In the genomic region with DNA sequence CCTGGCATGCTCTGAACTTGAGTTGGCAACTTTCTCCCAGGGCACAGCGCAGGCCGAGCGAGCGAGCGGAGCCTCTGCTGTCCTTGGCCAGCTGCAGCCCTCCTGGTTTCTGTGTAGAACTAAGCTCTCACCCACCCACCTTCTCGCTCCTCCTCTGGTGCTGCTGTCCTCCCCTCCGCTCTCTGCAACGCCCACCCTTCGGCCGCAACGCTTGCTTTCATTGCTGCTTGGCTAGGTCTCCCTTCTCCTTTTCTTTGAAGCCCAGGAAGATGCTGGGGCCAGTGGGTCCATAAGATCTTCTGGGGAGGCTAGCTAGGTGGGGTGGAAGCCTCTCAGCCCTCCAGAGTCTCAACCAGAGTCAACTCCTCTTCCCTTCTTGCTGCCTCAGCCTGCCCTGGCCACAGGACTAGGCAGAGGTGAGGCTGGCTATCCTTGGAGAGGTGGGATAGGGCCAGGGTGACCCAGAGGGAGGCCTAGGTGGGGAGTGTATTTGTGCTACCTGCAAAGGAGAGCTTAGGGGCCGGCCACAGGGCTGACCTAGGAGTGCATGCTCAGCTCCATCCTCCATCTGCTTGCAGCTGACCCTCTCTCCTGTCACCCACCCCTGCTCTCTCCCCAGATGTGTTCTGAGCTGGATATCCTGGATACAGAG, we compare ENCODE assay signal across 17 mouse cellular contexts. TPM values are rescaled to one million over a fixed set of nuclear protein-coding genes. Genes with fewer than 3 reads are reported as not detected.
DNase-seq lines count a peak whose midpoint lies in the region; ATAC-seq lines count a peak whose summit lies in the region.
"Had no signal": no experiment of that assay in that cellular context is flagged by ENCODE, and none has a peak within 500 bp of the region (broad histone marks: within the 10 kb centered on the region; RNA-seq: fewer than 3 reads in every experiment).

No protein-coding gene starts in this region.

- H3K27ac ChIP-seq in forebrain, embryonic 12.5 days: no peak overlapping the region
- H3K27ac ChIP-seq in forebrain, embryonic 15.5 days (replicated peaks): no peak overlapping the region
- no peak overlapping the region for H3K27ac ChIP-seq in liver, embryonic 12.5 days
- no peak overlapping the region for H3K27ac ChIP-seq in liver, embryonic 11.5 days (ENCODE audit: low read depth, low read length)
- no peak overlapping the region for H3K27ac ChIP-seq in midbrain, embryonic 13.5 days
- H3K27ac ChIP-seq in forebrain, embryonic 14.5 days (ENCODE audit: low read depth, low read length): no peak overlapping the region
- H3K27ac ChIP-seq: heart, adult 2 months; kidney, postnatal 0 days had no signal

- no peak overlapping the region for H3K4me2 ChIP-seq in forebrain, embryonic 12.5 days
- no peak overlapping the region for H3K4me2 ChIP-seq in forebrain, embryonic 15.5 days (replicated peaks)
- H3K4me2 ChIP-seq in liver, embryonic 12.5 days: no peak overlapping the region
- H3K4me2 ChIP-seq in liver, embryonic 11.5 days: no peak overlapping the region
- no peak overlapping the region for H3K4me2 ChIP-seq in midbrain, embryonic 13.5 days (replicated peaks)
- no peak overlapping the region for H3K4me2 ChIP-seq in forebrain, embryonic 14.5 days (ENCODE audit: low read length)

- H3K36me3 ChIP-seq in forebrain, embryonic 12.5 days (replicated peaks): peaks cover 15% of the 10 kb centered on the region
- H3K36me3 ChIP-seq in forebrain, embryonic 15.5 days: peaks cover 17% of the 10 kb centered on the region; the same call in 1 of the 2 replicates
- H3K36me3 ChIP-seq in liver, embryonic 12.5 days: peaks cover 38% of the 10 kb centered on the region
- H3K36me3 ChIP-seq in liver, embryonic 11.5 days (ENCODE audit: control insufficient read depth, insufficient read depth, low read length): no peaks in the 10 kb centered on the region; the same call in 1 of the 2 replicates
- peaks cover 36% of the 10 kb centered on the region for H3K36me3 ChIP-seq in midbrain, embryonic 13.5 days
- H3K36me3 ChIP-seq in forebrain, embryonic 14.5 days (ENCODE audit: control insufficient read depth, insufficient read depth, low read length): peaks cover 31% of the 10 kb centered on the region

- H3K27me3 ChIP-seq in forebrain, embryonic 12.5 days: no peaks in the 10 kb centered on the region
- H3K27me3 ChIP-seq in forebrain, embryonic 15.5 days: no peaks in the 10 kb centered on the region
- H3K27me3 ChIP-seq in liver, embryonic 12.5 days (replicated peaks): no peaks in the 10 kb centered on the region
- H3K27me3 ChIP-seq in liver, embryonic 11.5 days (replicated peaks; ENCODE audit: control insufficient read depth, insufficient read depth, low read length): no peaks in the 10 kb centered on the region; the same call in 1 of the 2 replicates
- H3K27me3 ChIP-seq in midbrain, embryonic 13.5 days: no peaks in the 10 kb centered on the region
- no peaks in the 10 kb centered on the region for H3K27me3 ChIP-seq in forebrain, embryonic 14.5 days (replicated peaks; ENCODE audit: control insufficient read depth, insufficient read depth, low read length)

- DNase-seq in liver, embryonic 11.5 days (ENCODE audit: low spot score): no peak
- no peak for DNase-seq in lung, postnatal 14 days
- no peak for DNase-seq in forebrain, embryonic 14.5 days (ENCODE audit: low spot score)

- H3K4me1 ChIP-seq in forebrain, embryonic 12.5 days: peaks cover 11% of the 10 kb centered on the region
- peaks cover 12% of the 10 kb centered on the region for H3K4me1 ChIP-seq in forebrain, embryonic 15.5 days
- H3K4me1 ChIP-seq in liver, embryonic 12.5 days: peaks cover 12% of the 10 kb centered on the region
- H3K4me1 ChIP-seq in liver, embryonic 11.5 days (replicated peaks; ENCODE audit: control insufficient read depth, insufficient read depth, low read length): peaks cover 10% of the 10 kb centered on the region
- H3K4me1 ChIP-seq in midbrain, embryonic 13.5 days (replicated peaks): peaks cover 15% of the 10 kb centered on the region
- peaks cover 8% of the 10 kb centered on the region; the same call in 1 of the 2 replicates for H3K4me1 ChIP-seq in forebrain, embryonic 14.5 days (ENCODE audit: control insufficient read depth, insufficient read depth, low read length)

- ATAC-seq in forebrain, embryonic 12.5 days (ENCODE audit: low FRiP score): peak; percentile 20; the same call in 1 of the 2 replicates
- ATAC-seq in forebrain, embryonic 15.5 days (replicated peaks): no peak; the same call in none of the 2 replicates
- ATAC-seq in liver, embryonic 12.5 days: peak; percentile 16; the same call in 1 of the 2 replicates
- no peak for ATAC-seq in liver, embryonic 11.5 days (replicated peaks; ENCODE audit: low FRiP score)
- ATAC-seq in erythroblast, adult 5-6 weeks (replicated peaks; ENCODE audit: low FRiP score, poor library complexity, severe bottlenecking): peak; percentile 24; the same call in 1 of the 2 replicates
- peak; percentile 29; the same call in 1 of the 2 replicates for ATAC-seq in midbrain, embryonic 13.5 days
- no peak; the same call in 1 of the 2 replicates for ATAC-seq in forebrain, embryonic 14.5 days

- no peaks in the 10 kb centered on the region for H3K9me3 ChIP-seq in forebrain, embryonic 12.5 days
- no peaks in the 10 kb centered on the region for H3K9me3 ChIP-seq in forebrain, embryonic 15.5 days
- no peaks in the 10 kb centered on the region for H3K9me3 ChIP-seq in liver, embryonic 12.5 days (replicated peaks)
- H3K9me3 ChIP-seq in liver, embryonic 11.5 days (ENCODE audit: control insufficient read depth, low read length): no peaks in the 10 kb centered on the region
- no peaks in the 10 kb centered on the region for H3K9me3 ChIP-seq in midbrain, embryonic 13.5 days
- H3K9me3 ChIP-seq in forebrain, embryonic 14.5 days (replicated peaks; ENCODE audit: control insufficient read depth, low read length): no peaks in the 10 kb centered on the region
- H3K9me3 ChIP-seq: G1E had no signal

- H3K9ac ChIP-seq in forebrain, embryonic 12.5 days: no peak overlapping the region
- no peak overlapping the region for H3K9ac ChIP-seq in forebrain, embryonic 15.5 days (replicated peaks)
- H3K9ac ChIP-seq in liver, embryonic 12.5 days: no peak overlapping the region
- H3K9ac ChIP-seq in liver, embryonic 11.5 days (ENCODE audit: low read depth, low read length): no peak overlapping the region
- peak overlapping the region; percentile 32; the same call in 1 of the 2 replicates for H3K9ac ChIP-seq in midbrain, embryonic 13.5 days (replicated peaks)
- no peak overlapping the region for H3K9ac ChIP-seq in forebrain, embryonic 14.5 days (ENCODE audit: low read length)

- WGBS in forebrain, embryonic 12.5 days: 84% methylated on average over 12 of the region's 12 CpGs
- WGBS in forebrain, embryonic 15.5 days: 89% methylated on average over 12 of the region's 12 CpGs
- 85% methylated on average over 12 of the region's 12 CpGs for WGBS in liver, embryonic 12.5 days (ENCODE audit: insufficient replicate concordance)
- 88% methylated on average over 12 of the region's 12 CpGs for WGBS in liver, embryonic 11.5 days
- WGBS in midbrain, embryonic 13.5 days: 85% methylated on average over 12 of the region's 12 CpGs
- 87% methylated on average over 12 of the region's 12 CpGs for WGBS in forebrain, embryonic 14.5 days

- H3K4me3 ChIP-seq in forebrain, embryonic 12.5 days (replicated peaks): no peak overlapping the region
- H3K4me3 ChIP-seq in forebrain, embryonic 15.5 days: no peak overlapping the region
- H3K4me3 ChIP-seq in liver, embryonic 12.5 days: no peak overlapping the region
- H3K4me3 ChIP-seq in liver, embryonic 11.5 days (ENCODE audit: low read depth, low read length): no peak overlapping the region
- H3K4me3 ChIP-seq in midbrain, embryonic 13.5 days (replicated peaks): no peak overlapping the region
- no peak overlapping the region for H3K4me3 ChIP-seq in forebrain, embryonic 14.5 days (ENCODE audit: low read depth, low read length)
- H3K4me3 ChIP-seq: erythroblast, embryonic 14.5 days; heart, adult 2 months had no signal

RNA-seq across cellular contexts. Expression of a gene that starts 8.1 kb away (rescaled TPM):
- 38.1 and 41.5 TPM in 2 replicates for polyA plus RNA-seq in forebrain, embryonic 12.5 days (2016; fragmentation: Nextera tagmentation; extraction: Ambion mirVana)
- polyA plus RNA-seq in forebrain, embryonic 15.5 days (2015; fragmentation: Nextera tagmentation; extraction: Ambion mirVana): 53.0 and 54.0 TPM in 2 replicates
- 27.2 and 27.8 TPM in 2 replicates for polyA plus RNA-seq in liver, embryonic 12.5 days (2016; fragmentation: Nextera tagmentation; extraction: Ambion mirVana)
- 13.6 and 17.5 TPM in 2 replicates for polyA plus RNA-seq in liver, embryonic 11.5 days (2014; fragmentation: Nextera tagmentation; extraction: Ambion mirVana)
- total RNA-seq in erythroblast, adult 5-6 weeks (2015; ENCODE audit: low replicate concordance): 186 and 231 TPM in 2 replicates
- 524 and 744 TPM in 2 replicates for total RNA-seq in erythroblast, adult 5-6 weeks (2017; ENCODE audit: low replicate concordance)
- 47.6 and 56.7 TPM in 2 replicates for polyA plus RNA-seq in midbrain, embryonic 13.5 days (2015; fragmentation: Nextera tagmentation; extraction: Ambion mirVana)
- 21.5 and 24.3 TPM in 2 replicates for polyA plus RNA-seq in forebrain, embryonic 14.5 days (2014; fragmentation: Nextera tagmentation; extraction: Ambion mirVana)

RNA-seq across cellular contexts. Expression of a gene that starts 12.4 kb away (rescaled TPM):
- not detected in 2 replicates for polyA plus RNA-seq in forebrain, embryonic 12.5 days (2016; fragmentation: Nextera tagmentation; extraction: Ambion mirVana)
- not detected in 2 replicates for polyA plus RNA-seq in forebrain, embryonic 15.5 days (2015; fragmentation: Nextera tagmentation; extraction: Ambion mirVana)
- not detected in 2 replicates for polyA plus RNA-seq in liver, embryonic 12.5 days (2016; fragmentation: Nextera tagmentation; extraction: Ambion mirVana)
- not detected in 2 replicates for polyA plus RNA-seq in liver, embryonic 11.5 days (2014; fragmentation: Nextera tagmentation; extraction: Ambion mirVana)
- not detected in 2 replicates for total RNA-seq in erythroblast, adult 5-6 weeks (2015; ENCODE audit: low replicate concordance)
- not detected in 2 replicates for total RNA-seq in erythroblast, adult 5-6 weeks (2017; ENCODE audit: low replicate concordance)
- polyA plus RNA-seq in midbrain, embryonic 13.5 days (2015; fragmentation: Nextera tagmentation; extraction: Ambion mirVana): not detected in 2 replicates
- not detected in 2 replicates for polyA plus RNA-seq in forebrain, embryonic 14.5 days (2014; fragmentation: Nextera tagmentation; extraction: Ambion mirVana)
- total RNA-seq: adrenal gland, postnatal 14 days; G1E; heart, adult 2 months; heart, postnatal 25 days; left cerebral cortex, adult 18-20 months; liver, adult 2 months had no signal
- polyA plus RNA-seq: erythroblast, embryonic 14.5 days; G1E; heart, adult 2 months; liver, adult 2 months; neural tube, embryonic 14.5 days had no signal

RNA-seq across cellular contexts. Expression of a gene that starts 20.0 kb away (rescaled TPM):
- 6.8 and 7.5 TPM in 2 replicates for polyA plus RNA-seq in forebrain, embryonic 12.5 days (2016; fragmentation: Nextera tagmentation; extraction: Ambion mirVana)
- 6.9 and 8.7 TPM in 2 replicates for polyA plus RNA-seq in forebrain, embryonic 15.5 days (2015; fragmentation: Nextera tagmentation; extraction: Ambion mirVana)
- polyA plus RNA-seq in liver, embryonic 12.5 days (2016; fragmentation: Nextera tagmentation; extraction: Ambion mirVana): 0.79 and 0.82 TPM in 2 replicates
- polyA plus RNA-seq in liver, embryonic 11.5 days (2014; fragmentation: Nextera tagmentation; extraction: Ambion mirVana): 0.55 and 1.0 TPM in 2 replicates
- not detected in 2 replicates for total RNA-seq in erythroblast, adult 5-6 weeks (2015; ENCODE audit: low replicate concordance)
- total RNA-seq in erythroblast, adult 5-6 weeks (2017; ENCODE audit: low replicate concordance): not detected in 2 replicates
- polyA plus RNA-seq in midbrain, embryonic 13.5 days (2015; fragmentation: Nextera tagmentation; extraction: Ambion mirVana): 11.1 and 14.0 TPM in 2 replicates
- polyA plus RNA-seq in forebrain, embryonic 14.5 days (2014; fragmentation: Nextera tagmentation; extraction: Ambion mirVana): 5.1 and 8.0 TPM in 2 replicates
- polyA plus RNA-seq: erythroblast, embryonic 14.5 days; liver, adult 2 months had no signal

RNA-seq across cellular contexts. Expression of a gene that starts 24.6 kb away (rescaled TPM):
- 8.1 and 9.1 TPM in 2 replicates for polyA plus RNA-seq in forebrain, embryonic 12.5 days (2016; fragmentation: Nextera tagmentation; extraction: Ambion mirVana)
- polyA plus RNA-seq in forebrain, embryonic 15.5 days (2015; fragmentation: Nextera tagmentation; extraction: Ambion mirVana): 14.9 and 19.5 TPM in 2 replicates
- 465 and 490 TPM in 2 replicates for polyA plus RNA-seq in liver, embryonic 12.5 days (2016; fragmentation: Nextera tagmentation; extraction: Ambion mirVana)
- 282 and 298 TPM in 2 replicates for polyA plus RNA-seq in liver, embryonic 11.5 days (2014; fragmentation: Nextera tagmentation; extraction: Ambion mirVana)
- 433 and 471 TPM in 2 replicates for total RNA-seq in erythroblast, adult 5-6 weeks (2015; ENCODE audit: low replicate concordance)
- 280 and 368 TPM in 2 replicates for total RNA-seq in erythroblast, adult 5-6 weeks (2017; ENCODE audit: low replicate concordance)
- polyA plus RNA-seq in midbrain, embryonic 13.5 days (2015; fragmentation: Nextera tagmentation; extraction: Ambion mirVana): 3.9 and 5.3 TPM in 2 replicates
- 14.3 and 21.3 TPM in 2 replicates for polyA plus RNA-seq in forebrain, embryonic 14.5 days (2014; fragmentation: Nextera tagmentation; extraction: Ambion mirVana)

RNA-seq across cellular contexts. Expression of a gene that starts 33.7 kb away (rescaled TPM):
- 122 and 132 TPM in 2 replicates for polyA plus RNA-seq in forebrain, embryonic 12.5 days (2016; fragmentation: Nextera tagmentation; extraction: Ambion mirVana)
- polyA plus RNA-seq in forebrain, embryonic 15.5 days (2015; fragmentation: Nextera tagmentation; extraction: Ambion mirVana): 145 and 147 TPM in 2 replicates
- 107 and 110 TPM in 2 replicates for polyA plus RNA-seq in liver, embryonic 12.5 days (2016; fragmentation: Nextera tagmentation; extraction: Ambion mirVana)
- 122 and 131 TPM in 2 replicates for polyA plus RNA-seq in liver, embryonic 11.5 days (2014; fragmentation: Nextera tagmentation; extraction: Ambion mirVana)
- total RNA-seq in erythroblast, adult 5-6 weeks (2015; ENCODE audit: low replicate concordance): 50.4 and 76.9 TPM in 2 replicates
- 31.3 and 50.2 TPM in 2 replicates for total RNA-seq in erythroblast, adult 5-6 weeks (2017; ENCODE audit: low replicate concordance)
- 137 and 152 TPM in 2 replicates for polyA plus RNA-seq in midbrain, embryonic 13.5 days (2015; fragmentation: Nextera tagmentation; extraction: Ambion mirVana)
- 116 and 130 TPM in 2 replicates for polyA plus RNA-seq in forebrain, embryonic 14.5 days (2014; fragmentation: Nextera tagmentation; extraction: Ambion mirVana)

Comparison
In these comparisons a context has a peak if more than half of its experiments do, and no peak if none do; other contexts are left out.
1. ATAC-seq: peak in forebrain, embryonic 12.5 days (single experiment), liver, embryonic 12.5 days (single experiment), erythroblast, adult 5-6 weeks (single experiment) and midbrain, embryonic 13.5 days (single experiment); none in forebrain, embryonic 15.5 days (single experiment), liver, embryonic 11.5 days (single experiment) and forebrain, embryonic 14.5 days (single experiment).